Mouse (Mus musculus): ENCODE results near the gene Ptpn6. TPM values are rescaled to one million over a fixed set of nuclear protein-coding genes. Genes with fewer than 3 reads are reported as not detected.
A peak's percentile ranks its signal among the peaks of the same experiment; 100 is the strongest.

The Ptpn6 gene
- polyA plus RNA-seq, 1 experiment = 6.5 TPM

- TF ChIP-seq POLR2A (IDR thresholded peaks at IDR 0.05; ENCODE audit: extremely low read depth, insufficient read depth, low read length) = peak; percentile 56
- TF ChIP-seq CTCF (IDR thresholded peaks at IDR 0.05; ENCODE audit: extremely low read depth, insufficient read depth, low read length) = peak; percentile 55
- H3K4me1 ChIP-seq (ENCODE audit: control insufficient read depth, insufficient read depth, low read length) = no peaks in the 10 kb centered on the region; the same call in 1 of the 2 replicates
- peak overlapping the region; percentile 5 for H3K27ac ChIP-seq (ENCODE audit: insufficient read depth, low read length)
- H3K4me3 ChIP-seq (ENCODE audit: insufficient read depth, low read length) = peak overlapping the region; percentile 40
Observed at GRCm38 (mm10) chr6:124745490-124746295, 7.2 kb upstream of the Ptpn6 start.

- H3K27ac ChIP-seq (ENCODE audit: insufficient read depth, low read length) = peak overlapping the region; percentile 3
- H3K4me3 ChIP-seq (ENCODE audit: insufficient read depth, low read length) = peak overlapping the region; percentile 40; the same call in 1 of the 2 replicates
- H3K4me1 ChIP-seq (ENCODE audit: control insufficient read depth, insufficient read depth, low read length) = peaks cover 1% of the 10 kb centered on the region
Observed at GRCm38 (mm10) chr6:124744755-124745321, 6.3 kb upstream of the Ptpn6 start.

DNA sequence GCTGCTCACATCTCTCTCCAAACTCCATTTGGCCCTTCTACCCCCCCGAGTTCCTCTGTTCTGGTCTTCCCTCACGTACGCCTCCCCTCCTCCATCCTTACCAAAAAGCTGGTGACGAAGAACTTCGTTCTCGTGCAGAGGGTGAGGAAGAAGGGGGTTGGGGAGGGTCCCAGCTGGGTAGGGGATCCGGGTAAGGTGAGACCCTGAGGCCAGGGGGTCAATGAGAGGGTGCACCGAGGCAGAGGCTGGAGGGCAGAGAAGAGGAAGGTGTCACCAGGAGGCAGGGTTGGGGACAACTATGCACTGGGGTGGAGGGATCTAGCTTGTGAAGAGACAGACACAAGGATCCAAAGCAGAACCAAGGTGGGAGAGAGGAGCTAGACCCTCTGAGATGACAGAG is 5.1 kb upstream of the Ptpn6 start:
- H3K4me1 ChIP-seq (ENCODE audit: control insufficient read depth, insufficient read depth, low read length) = peaks cover 2% of the 10 kb centered on the region
- no peak overlapping the region for H3K27ac ChIP-seq (ENCODE audit: insufficient read depth, low read length)
- no peak overlapping the region for H3K4me3 ChIP-seq (ENCODE audit: insufficient read depth, low read length)
- no peak for TF ChIP-seq CTCF (IDR thresholded peaks at IDR 0.05; ENCODE audit: extremely low read depth, insufficient read depth, low read length)
- no peak for TF ChIP-seq POLR2A (IDR thresholded peaks at IDR 0.05; ENCODE audit: extremely low read depth, insufficient read depth, low read length)

More at GRCm38 (mm10) chr6:124744755-124745321, 6.3 kb upstream of the Ptpn6 start:
- TF ChIP-seq CTCF (IDR thresholded peaks at IDR 0.05; ENCODE audit: extremely low read depth, insufficient read depth, low read length) = no peak
- TF ChIP-seq POLR2A (IDR thresholded peaks at IDR 0.05; ENCODE audit: extremely low read depth, insufficient read depth, low read length) = no peak

DNA sequence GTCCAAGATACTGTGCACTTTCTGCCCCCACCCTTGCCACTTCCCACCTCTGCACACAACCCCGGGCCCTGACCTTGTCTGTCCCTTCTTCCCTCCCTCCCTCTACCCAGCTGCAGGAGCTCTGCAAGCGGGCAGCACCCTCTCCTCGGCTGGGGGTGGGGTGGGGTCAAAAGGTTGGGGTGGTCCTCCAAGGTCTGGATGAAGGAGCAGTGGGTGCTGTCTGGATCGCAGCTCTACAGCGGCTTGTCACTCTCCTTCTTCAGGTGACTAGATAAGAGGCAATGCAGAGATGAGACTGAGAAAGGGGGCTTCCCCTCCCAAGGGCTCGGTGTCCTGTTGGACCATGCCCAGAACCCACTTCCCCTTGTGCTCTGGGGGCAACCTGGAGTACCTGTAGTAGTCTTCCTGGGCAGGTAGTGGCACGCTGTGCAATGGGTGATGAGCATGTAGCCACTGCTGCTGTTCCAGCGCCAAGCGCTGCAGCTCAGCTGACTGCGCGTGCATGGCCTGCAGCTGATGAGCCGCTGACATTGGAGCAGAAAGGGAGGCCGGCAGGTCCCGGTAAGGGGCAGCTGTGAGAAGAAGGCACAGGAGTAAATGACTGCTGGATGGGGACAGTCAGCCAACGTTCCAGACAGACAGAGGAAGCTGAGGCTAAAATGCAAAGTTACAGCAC is 4.5 kb upstream of the Ptpn6 start:
- Histone ChIP-seq H3K4me3 (ENCODE audit: insufficient read depth, low read length) (no peak overlapping the region), H3K4me1 (ENCODE audit: control insufficient read depth, insufficient read depth, low read length) (peaks cover 2% of the 10 kb centered on the region), H3K27ac (ENCODE audit: insufficient read depth, low read length) (no peak overlapping the region)
- TF ChIP-seq CTCF (IDR thresholded peaks at IDR 0.05; ENCODE audit: extremely low read depth, insufficient read depth, low read length) (no peak), POLR2A (IDR thresholded peaks at IDR 0.05; ENCODE audit: extremely low read depth, insufficient read depth, low read length) (no peak)

GRCm38 (mm10) chr6:124741842-124742241 is 3.3 kb upstream of the Ptpn6 start:
- H3K27ac ChIP-seq (ENCODE audit: insufficient read depth, low read length) = peak overlapping the region; percentile 92; the same call in 1 of the 2 replicates
- TF ChIP-seq CTCF (IDR thresholded peaks at IDR 0.05; ENCODE audit: extremely low read depth, insufficient read depth, low read length) = no peak
- no peak for TF ChIP-seq POLR2A (IDR thresholded peaks at IDR 0.05; ENCODE audit: extremely low read depth, insufficient read depth, low read length)
- peaks cover 2% of the 10 kb centered on the region for H3K4me1 ChIP-seq (ENCODE audit: control insufficient read depth, insufficient read depth, low read length)
- peak overlapping the region; percentile 67; the same call in 1 of the 2 replicates for H3K4me3 ChIP-seq (ENCODE audit: insufficient read depth, low read length)

DNA sequence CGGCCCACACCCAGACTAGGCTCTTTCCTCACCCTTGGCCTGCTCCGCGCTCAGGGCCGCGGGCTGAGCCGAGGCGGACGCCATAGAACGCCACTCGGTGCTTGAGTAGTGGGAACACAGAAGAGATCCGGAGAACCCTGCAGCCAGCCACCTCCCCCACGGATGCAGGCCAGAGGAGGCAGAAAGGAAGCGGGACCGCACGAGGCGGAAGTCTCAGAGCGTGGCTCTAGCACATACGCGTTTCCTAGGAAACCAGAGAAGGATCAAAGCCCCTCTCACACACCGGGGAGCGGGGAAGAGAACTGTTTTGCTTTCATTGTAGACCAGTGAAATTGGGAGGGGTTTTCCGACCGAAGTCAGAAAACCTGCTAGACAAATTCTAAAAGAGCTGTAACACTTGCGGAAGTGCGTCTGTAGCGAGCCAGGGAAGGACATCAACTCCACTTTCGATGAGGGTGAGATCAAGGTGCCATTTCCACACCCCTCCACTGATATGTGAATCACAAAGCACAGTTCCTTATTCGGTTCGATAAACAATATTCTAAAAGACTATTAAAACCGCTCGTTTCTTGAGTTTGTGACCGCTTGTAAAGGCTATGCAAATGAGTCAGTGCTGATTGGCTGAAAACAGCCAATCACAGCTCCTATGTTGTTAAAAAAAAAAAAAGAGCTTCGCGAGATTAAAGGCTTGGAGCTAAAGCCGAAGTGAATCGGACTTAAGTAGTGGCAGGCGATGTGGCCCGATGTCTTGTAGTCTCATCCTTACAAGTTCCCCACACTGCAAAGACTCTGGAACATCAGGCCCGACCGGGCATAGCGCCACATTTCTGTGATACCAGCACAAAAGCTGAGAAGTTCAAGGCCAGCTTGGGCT is 2.6 kb upstream of the Ptpn6 start, which contains the start of gene Grcc10:
TSS of gene Grcc10 (minus strand) at position 487 of the 874 bp plus-strand sequence.
- peak within 1 kb of the TSS; percentile 67 for H3K4me3 ChIP-seq (ENCODE audit: insufficient read depth, low read length)
- peaks cover 2% of the 10 kb centered on the region for H3K4me1 ChIP-seq (ENCODE audit: control insufficient read depth, insufficient read depth, low read length)
- peak within 1 kb of the TSS; percentile 92 for H3K27ac ChIP-seq (ENCODE audit: insufficient read depth, low read length)
- TF ChIP-seq CTCF (IDR thresholded peaks at IDR 0.05; ENCODE audit: extremely low read depth, insufficient read depth, low read length) (no peak), POLR2A (IDR thresholded peaks at IDR 0.05; ENCODE audit: extremely low read depth, insufficient read depth, low read length) (peak; percentile 97)

GRCm38 (mm10) chr6:124740211-124740887 is 1.8 kb upstream of the Ptpn6 start:
- H3K4me3 ChIP-seq (ENCODE audit: insufficient read depth, low read length) = peak overlapping the region; percentile 67
- no peak; the same call in 1 of the 2 replicates for TF ChIP-seq POLR2A (IDR thresholded peaks at IDR 0.05; ENCODE audit: extremely low read depth, insufficient read depth, low read length)
- TF ChIP-seq CTCF (IDR thresholded peaks at IDR 0.05; ENCODE audit: extremely low read depth, insufficient read depth, low read length) = peak; percentile 40; the same call in 1 of the 2 replicates
- H3K27ac ChIP-seq (ENCODE audit: insufficient read depth, low read length) = peak overlapping the region; percentile 92
- peaks cover 2% of the 10 kb centered on the region for H3K4me1 ChIP-seq (ENCODE audit: control insufficient read depth, insufficient read depth, low read length)

- no peak overlapping the region for H3K27ac ChIP-seq (ENCODE audit: insufficient read depth, low read length)
- no peak overlapping the region; the same call in 1 of the 2 replicates for H3K4me3 ChIP-seq (ENCODE audit: insufficient read depth, low read length)
- TF ChIP-seq CTCF (IDR thresholded peaks at IDR 0.05; ENCODE audit: extremely low read depth, insufficient read depth, low read length) (no peak), POLR2A (IDR thresholded peaks at IDR 0.05; ENCODE audit: extremely low read depth, insufficient read depth, low read length) (no peak)
- H3K4me1 ChIP-seq (ENCODE audit: control insufficient read depth, insufficient read depth, low read length) = peaks cover 2% of the 10 kb centered on the region
Observed at GRCm38 (mm10) chr6:124739231-124739796, 800 bp upstream of the Ptpn6 start.
